ENCODE assay signal across 18 mouse cellular contexts in the genomic region with DNA sequence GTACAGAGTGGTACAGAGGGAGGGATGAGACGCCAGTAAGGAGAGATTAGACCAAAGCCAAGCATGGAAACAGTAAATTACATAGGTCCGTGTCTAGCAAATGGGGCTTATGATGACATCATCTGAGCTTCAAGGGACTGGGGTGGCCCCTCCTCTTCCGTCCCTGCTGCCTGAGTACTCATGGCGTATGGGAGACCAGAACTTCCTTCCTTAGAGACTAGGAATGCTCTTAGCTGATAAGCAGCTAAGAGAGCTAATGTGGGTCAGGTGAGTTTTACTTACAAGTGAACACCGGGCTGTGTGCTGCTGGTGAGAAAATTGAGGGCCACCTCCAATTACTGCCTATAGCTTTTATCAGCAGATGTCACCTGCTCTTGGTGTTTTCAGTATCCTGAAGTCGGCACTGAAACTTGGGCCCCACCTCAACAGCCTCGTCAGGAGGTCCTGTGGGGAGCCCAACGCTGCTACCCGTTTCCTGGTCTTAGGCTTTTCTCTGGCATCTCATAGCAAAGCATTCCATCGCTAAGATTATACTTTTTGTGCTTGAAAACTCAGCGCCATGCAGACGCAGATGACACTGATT.
DNase-seq lines count a peak whose midpoint lies in the region; ATAC-seq and TF ChIP-seq lines count a peak whose summit lies in the region.
"Had no signal": no experiment of that assay in that cellular context is flagged by ENCODE, and none has a peak within 500 bp of the region (broad histone marks: within the 10 kb centered on the region; RNA-seq: fewer than 3 reads in every experiment).

No protein-coding gene starts in this region.

- no peaks in the 10 kb centered on the region for H3K9me3 ChIP-seq in heart, embryonic 12.5 days (replicated peaks)
- no peaks in the 10 kb centered on the region for H3K9me3 ChIP-seq in intestine, embryonic 16.5 days (ENCODE audit: control insufficient read depth, low read length)
- H3K9me3 ChIP-seq in liver, postnatal 0 days (ENCODE audit: low read length) = no peaks in the 10 kb centered on the region
- H3K9me3 ChIP-seq: forebrain, embryonic 15.5 days; heart, embryonic 13.5 days; lung, embryonic 15.5 days; midbrain, embryonic 13.5 days; neural tube, embryonic 15.5 days had no signal

- 45% methylated on average over 12 of the region's 12 CpGs for WGBS in heart, embryonic 12.5 days
- 73% methylated on average over 12 of the region's 12 CpGs for WGBS in intestine, embryonic 16.5 days
- WGBS in liver, postnatal 0 days (ENCODE audit: insufficient replicate concordance) = 36% methylated on average over 12 of the region's 12 CpGs

- H3K9ac ChIP-seq in heart, embryonic 12.5 days = no peak overlapping the region
- H3K9ac ChIP-seq in intestine, embryonic 16.5 days (ENCODE audit: low read depth, low read length) = no peak overlapping the region
- H3K9ac ChIP-seq in liver, postnatal 0 days (replicated peaks) = no peak overlapping the region
- H3K9ac ChIP-seq: forebrain, embryonic 15.5 days; heart, embryonic 13.5 days; lung, embryonic 15.5 days; midbrain, embryonic 13.5 days; neural tube, embryonic 15.5 days had no signal

- no peak overlapping the region for H3K4me3 ChIP-seq in heart, embryonic 12.5 days
- H3K4me3 ChIP-seq in intestine, embryonic 16.5 days (ENCODE audit: low read length) = no peak overlapping the region
- H3K4me3 ChIP-seq in liver, postnatal 0 days (ENCODE audit: low read depth, low read length) = no peak overlapping the region
- H3K4me3 ChIP-seq: erythroblast, embryonic 14.5 days; forebrain, embryonic 15.5 days; heart, embryonic 13.5 days; lung, embryonic 15.5 days; midbrain, embryonic 13.5 days; myocyte; neural tube, embryonic 15.5 days had no signal

- no peaks in the 10 kb centered on the region for H3K36me3 ChIP-seq in heart, embryonic 12.5 days
- H3K36me3 ChIP-seq in intestine, embryonic 16.5 days (ENCODE audit: control insufficient read depth, insufficient read depth, low read length) = no peaks in the 10 kb centered on the region
- no peaks in the 10 kb centered on the region for H3K36me3 ChIP-seq in liver, postnatal 0 days (replicated peaks; ENCODE audit: insufficient read depth, low read length)
- H3K36me3 ChIP-seq: forebrain, embryonic 15.5 days; heart, embryonic 13.5 days; lung, embryonic 15.5 days; midbrain, embryonic 13.5 days; neural tube, embryonic 15.5 days had no signal

- no peak for TF ChIP-seq EP300 in liver, postnatal 0 days (IDR thresholded peaks at IDR 0.05; ENCODE audit: low read depth)

- peaks cover 7% of the 10 kb centered on the region for H3K4me1 ChIP-seq in heart, embryonic 12.5 days (replicated peaks)
- no peaks in the 10 kb centered on the region for H3K4me1 ChIP-seq in intestine, embryonic 16.5 days (ENCODE audit: control insufficient read depth, insufficient read depth, low read length)
- no peaks in the 10 kb centered on the region for H3K4me1 ChIP-seq in liver, postnatal 0 days (ENCODE audit: insufficient read depth)
- H3K4me1 ChIP-seq: midbrain, embryonic 13.5 days had no signal

- no peak overlapping the region for H3K4me2 ChIP-seq in heart, embryonic 12.5 days
- no peak overlapping the region for H3K4me2 ChIP-seq in intestine, embryonic 16.5 days (ENCODE audit: low read depth, low read length)
- no peak overlapping the region for H3K4me2 ChIP-seq in liver, postnatal 0 days (ENCODE audit: low read depth, low read length)
- H3K4me2 ChIP-seq: forebrain, embryonic 15.5 days; heart, embryonic 13.5 days; lung, embryonic 15.5 days; midbrain, embryonic 13.5 days; neural tube, embryonic 15.5 days had no signal

- 0 out of 2 replicates have a peak, but pooled peaks have one; percentile 54 for ATAC-seq in heart, embryonic 12.5 days (ENCODE audit: insufficient number of reproducible peaks, low FRiP score)
- 0 out of 2 replicates have a peak, but pooled peaks have one; percentile 23 for ATAC-seq in intestine, embryonic 16.5 days
- peak; percentile 45 for ATAC-seq in liver, postnatal 0 days
- ATAC-seq: forebrain, embryonic 15.5 days; midbrain, embryonic 13.5 days had no signal

- DNase-seq in heart, adult 9 months (ENCODE audit: low spot score in 2 of 2) = no peak
- peak; percentile 53 to 69 for DNase-seq in spleen, postnatal 4 days (ENCODE audit: low spot score in 2 of 2)
- no peak for DNase-seq in spleen, adult 18-20 months
- no peak for DNase-seq in liver, postnatal 0 days
- no peak for DNase-seq in yolk sac, embryonic 10.5 days (ENCODE audit: low spot score)
- no peak for DNase-seq in cerebellum, postnatal 4 days (ENCODE audit: low spot score in 2 of 2)
- DNase-seq: cerebellum, adult 11-12 months; cerebellum, postnatal 36 days; heart, postnatal 36 days had no signal

- H3K27ac ChIP-seq in heart, embryonic 12.5 days (ENCODE audit: poor library complexity, severe bottlenecking) = no peak overlapping the region
- no peak overlapping the region for H3K27ac ChIP-seq in intestine, embryonic 16.5 days (ENCODE audit: low read length)
- no peak overlapping the region for H3K27ac ChIP-seq in liver, postnatal 0 days (ENCODE audit: low read depth)
- H3K27ac ChIP-seq: forebrain, embryonic 15.5 days; heart, embryonic 13.5 days; lung, embryonic 15.5 days; midbrain, embryonic 13.5 days; neural tube, embryonic 15.5 days had no signal

- TF ChIP-seq CTCF in liver, postnatal 0 days (IDR thresholded peaks at IDR 0.05; ENCODE audit: low read depth) = no peak

- 0 out of 2 replicates have a peak, but pooled peaks cover 3% of the 10 kb centered on the region for H3K27me3 ChIP-seq in heart, embryonic 12.5 days (replicated peaks)
- no peaks in the 10 kb centered on the region for H3K27me3 ChIP-seq in intestine, embryonic 16.5 days (replicated peaks; ENCODE audit: control insufficient read depth, insufficient read depth, low read length)
- no peaks in the 10 kb centered on the region for H3K27me3 ChIP-seq in liver, postnatal 0 days (ENCODE audit: insufficient read depth, low read length)
- H3K27me3 ChIP-seq: forebrain, embryonic 15.5 days; heart, embryonic 13.5 days; lung, embryonic 15.5 days; midbrain, embryonic 13.5 days; neural tube, embryonic 15.5 days had no signal

Comparison
In these comparisons a context has a peak if more than half of its experiments do, and no peak if none do; other contexts are left out.
1. DNase-seq: peak in spleen, postnatal 4 days (2 of 2); none in heart, adult 9 months (0 of 2), spleen, adult 18-20 months (0 of 2), liver, postnatal 0 days (single experiment), yolk sac, embryonic 10.5 days (single experiment) and cerebellum, postnatal 4 days (0 of 2).
2. Peak in every context shown above with its lines, with median percentiles within 50 percentile points of each other: ATAC-seq.